Mouse (Mus musculus): Measurements from ENCODE around the gene Klc4. TPM values are rescaled to one million over a fixed set of nuclear protein-coding genes. Genes with fewer than 3 reads are reported as not detected.

The Klc4 gene
- polyA plus RNA-seq, 1 experiment from 2014 or later = 31.0 TPM

DNA sequence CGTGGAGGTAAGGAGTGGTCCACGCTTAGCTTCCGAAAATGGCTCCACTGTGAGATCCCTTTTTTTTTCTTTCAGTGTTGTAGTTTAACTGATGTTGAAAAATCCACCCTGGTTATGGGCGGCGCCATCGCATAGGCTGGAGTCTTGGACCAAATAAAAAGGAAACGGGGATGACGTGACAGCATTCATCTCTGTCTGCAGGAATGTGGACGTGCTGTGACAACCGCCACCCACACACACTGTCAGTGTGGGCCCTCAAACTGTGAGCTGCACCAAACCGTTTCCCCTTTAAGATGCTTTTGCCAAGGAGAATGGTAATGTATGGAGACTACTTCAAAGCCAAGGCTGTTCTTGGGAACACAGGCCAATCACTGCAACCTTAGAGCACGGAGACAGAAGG lies 39.8 kb downstream of the Klc4 start:
- Histone ChIP-seq H3K4me2 (replicated peaks; ENCODE audit: low read depth, low read length) (no peak overlapping the region), H3K4me1 (ENCODE audit: control insufficient read depth, insufficient read depth, low read length) (peaks cover 10% of the 10 kb centered on the region; the same call in 1 of the 2 replicates), H3K36me3 (ENCODE audit: control insufficient read depth, insufficient read depth, low read length) (no peaks in the 10 kb centered on the region; the same call in 1 of the 2 replicates), H3K4me3 (ENCODE audit: low read depth, low read length) (no peak overlapping the region), H3K27me3 (ENCODE audit: control insufficient read depth, insufficient read depth, low read length) (no peaks in the 10 kb centered on the region), H3K27ac (ENCODE audit: low read length) (no peak overlapping the region), H3K9me3 (ENCODE audit: control insufficient read depth, low read depth, low read length) (no peaks in the 10 kb centered on the region), H3K9ac (replicated peaks; ENCODE audit: low read depth, low read length) (no peak overlapping the region)
- no peak for ATAC-seq (ENCODE audit: insufficient number of reproducible peaks, insufficient read depth, low FRiP score, low read depth)
- WGBS = 77% methylated on average over 12 of the region's 12 CpGs

DNA sequence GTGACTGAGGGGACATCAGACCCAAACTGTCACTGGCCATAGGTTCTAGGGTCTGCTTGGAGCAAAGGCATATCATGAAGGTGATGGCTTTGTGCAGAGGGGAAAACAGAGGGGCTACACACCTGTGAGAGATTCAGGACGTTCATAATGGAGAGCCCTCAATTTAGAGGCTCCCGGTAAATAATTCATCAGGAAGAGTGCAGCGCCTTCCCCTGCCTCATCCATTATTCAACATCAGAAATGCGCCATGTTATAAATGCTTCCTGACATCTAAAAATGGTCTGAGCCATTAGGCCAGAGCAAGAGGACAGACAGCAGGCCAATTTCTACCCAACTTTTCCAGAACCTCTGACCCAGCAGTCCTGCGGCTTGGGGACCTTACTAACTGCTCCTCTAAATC lies 40.7 kb downstream of the Klc4 start:
- WGBS = 62% methylated on average over 5 of the region's 5 CpGs
- Histone ChIP-seq H3K4me1 (ENCODE audit: control insufficient read depth, insufficient read depth, low read length) (peaks cover 6% of the 10 kb centered on the region; the same call in 1 of the 2 replicates), H3K27ac (ENCODE audit: low read length) (0 out of 2 replicates have a peak overlapping the region, but pooled peaks have one; percentile 16), H3K9ac (replicated peaks; ENCODE audit: low read depth, low read length) (no peak overlapping the region), H3K4me3 (ENCODE audit: low read depth, low read length) (no peak overlapping the region), H3K9me3 (ENCODE audit: control insufficient read depth, low read depth, low read length) (no peaks in the 10 kb centered on the region), H3K36me3 (ENCODE audit: control insufficient read depth, insufficient read depth, low read length) (no peaks in the 10 kb centered on the region; the same call in 1 of the 2 replicates), H3K4me2 (replicated peaks; ENCODE audit: low read depth, low read length) (no peak overlapping the region), H3K27me3 (ENCODE audit: control insufficient read depth, insufficient read depth, low read length) (no peaks in the 10 kb centered on the region)
- ATAC-seq (ENCODE audit: insufficient number of reproducible peaks, insufficient read depth, low FRiP score, low read depth) = no peak

DNA sequence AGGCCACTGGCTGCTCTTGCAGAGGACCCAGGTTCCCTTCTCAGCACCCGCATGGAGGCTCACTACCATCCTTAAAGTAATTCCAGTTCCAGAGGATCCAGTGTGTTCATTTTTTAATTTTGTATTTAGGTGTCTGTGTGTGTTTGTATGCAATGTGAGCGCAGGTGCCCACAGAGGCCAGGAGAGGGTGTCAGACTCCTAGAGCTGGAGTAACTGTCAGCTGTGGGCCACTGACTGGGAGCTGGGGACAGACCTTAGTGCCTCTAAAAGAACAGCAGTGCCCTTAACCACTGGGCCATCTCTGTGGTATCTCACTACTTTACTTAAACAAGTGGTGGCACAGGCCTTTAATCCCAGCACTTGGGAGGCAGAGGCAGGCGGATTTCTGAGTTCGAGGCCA lies 42.6 kb downstream of the Klc4 start:
- Histone ChIP-seq H3K36me3 (ENCODE audit: control insufficient read depth, insufficient read depth, low read length) (no peaks in the 10 kb centered on the region; the same call in 1 of the 2 replicates), H3K27ac (ENCODE audit: low read length) (no peak overlapping the region), H3K4me2 (replicated peaks; ENCODE audit: low read depth, low read length) (no peak overlapping the region), H3K9ac (replicated peaks; ENCODE audit: low read depth, low read length) (no peak overlapping the region), H3K27me3 (ENCODE audit: control insufficient read depth, insufficient read depth, low read length) (no peaks in the 10 kb centered on the region), H3K4me1 (ENCODE audit: control insufficient read depth, insufficient read depth, low read length) (0 out of 2 replicates have a peak, but pooled peaks cover 3% of the 10 kb centered on the region), H3K9me3 (ENCODE audit: control insufficient read depth, low read depth, low read length) (no peaks in the 10 kb centered on the region), H3K4me3 (ENCODE audit: low read depth, low read length) (no peak overlapping the region)
- no peak for ATAC-seq (ENCODE audit: insufficient number of reproducible peaks, insufficient read depth, low FRiP score, low read depth)
- WGBS = 89% methylated on average over 4 of the region's 4 CpGs

DNA sequence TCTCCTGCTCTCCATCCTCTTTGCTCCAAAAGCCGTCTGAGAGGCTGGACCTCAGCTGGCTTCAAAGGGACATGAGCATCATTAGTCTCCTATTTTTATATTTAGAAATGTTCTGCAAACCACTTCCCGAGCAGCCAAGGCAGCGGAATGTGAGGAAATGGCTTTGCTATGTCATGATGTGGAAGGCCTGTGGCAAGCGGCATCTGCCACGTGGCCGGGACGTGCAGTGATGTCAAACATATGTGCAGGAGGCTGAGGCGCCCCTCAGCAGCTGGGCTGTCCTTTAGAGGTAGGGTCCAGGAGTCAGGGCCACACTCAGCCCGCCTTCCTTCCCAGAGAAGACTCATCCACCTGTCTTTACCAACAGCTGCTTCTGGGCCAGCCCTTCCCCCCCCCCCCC lies 43.6 kb downstream of the Klc4 start:
- ATAC-seq (ENCODE audit: insufficient number of reproducible peaks, insufficient read depth, low FRiP score, low read depth) = no peak
- no peaks in the 10 kb centered on the region; the same call in 1 of the 2 replicates for H3K36me3 ChIP-seq (ENCODE audit: control insufficient read depth, insufficient read depth, low read length)
- no peaks in the 10 kb centered on the region for H3K27me3 ChIP-seq (ENCODE audit: control insufficient read depth, insufficient read depth, low read length)
- no peaks in the 10 kb centered on the region for H3K9me3 ChIP-seq (ENCODE audit: control insufficient read depth, low read depth, low read length)
- no peak overlapping the region for H3K4me2 ChIP-seq (replicated peaks; ENCODE audit: low read depth, low read length)
- no peak overlapping the region for H3K9ac ChIP-seq (replicated peaks; ENCODE audit: low read depth, low read length)
- no peak overlapping the region for H3K4me3 ChIP-seq (ENCODE audit: low read depth, low read length)
- H3K27ac ChIP-seq (ENCODE audit: low read length) = 0 out of 2 replicates have a peak overlapping the region, but pooled peaks have one; percentile 21
- WGBS = 53% methylated on average over 9 of the region's 9 CpGs
- 0 out of 2 replicates have a peak, but pooled peaks cover 3% of the 10 kb centered on the region for H3K4me1 ChIP-seq (ENCODE audit: control insufficient read depth, insufficient read depth, low read length)

DNA sequence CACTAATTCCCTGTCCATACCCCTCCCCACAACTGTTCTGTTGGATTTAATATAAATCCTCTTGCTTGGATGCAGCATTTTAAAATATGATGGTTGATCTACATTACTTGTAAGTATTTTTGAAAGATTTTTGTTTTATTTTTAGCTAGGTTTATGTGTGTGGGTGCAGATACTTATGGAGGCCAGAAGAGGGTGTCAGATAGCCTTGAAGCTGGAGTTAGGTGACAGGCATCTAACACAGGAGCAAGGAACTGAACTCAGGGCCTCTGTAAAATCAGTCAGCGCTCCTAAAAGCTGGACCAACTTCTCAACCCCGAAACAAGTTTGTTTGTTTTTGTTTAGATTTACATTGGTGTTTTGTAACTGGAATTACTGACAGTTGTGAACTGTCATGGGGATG lies 45.3 kb downstream of the Klc4 start:
- Histone ChIP-seq H3K4me3 (ENCODE audit: low read depth, low read length) (no peak overlapping the region), H3K4me2 (replicated peaks; ENCODE audit: low read depth, low read length) (no peak overlapping the region), H3K9ac (replicated peaks; ENCODE audit: low read depth, low read length) (no peak overlapping the region), H3K4me1 (ENCODE audit: control insufficient read depth, insufficient read depth, low read length) (0 out of 2 replicates have a peak, but pooled peaks cover 3% of the 10 kb centered on the region), H3K9me3 (ENCODE audit: control insufficient read depth, low read depth, low read length) (no peaks in the 10 kb centered on the region), H3K27me3 (ENCODE audit: control insufficient read depth, insufficient read depth, low read length) (no peaks in the 10 kb centered on the region), H3K36me3 (ENCODE audit: control insufficient read depth, insufficient read depth, low read length) (no peaks in the 10 kb centered on the region; the same call in 1 of the 2 replicates), H3K27ac (ENCODE audit: low read length) (no peak overlapping the region)
- no peak for ATAC-seq (ENCODE audit: insufficient number of reproducible peaks, insufficient read depth, low FRiP score, low read depth)
- 92% methylated on average over 2 of the region's 2 CpGs for WGBS

DNA sequence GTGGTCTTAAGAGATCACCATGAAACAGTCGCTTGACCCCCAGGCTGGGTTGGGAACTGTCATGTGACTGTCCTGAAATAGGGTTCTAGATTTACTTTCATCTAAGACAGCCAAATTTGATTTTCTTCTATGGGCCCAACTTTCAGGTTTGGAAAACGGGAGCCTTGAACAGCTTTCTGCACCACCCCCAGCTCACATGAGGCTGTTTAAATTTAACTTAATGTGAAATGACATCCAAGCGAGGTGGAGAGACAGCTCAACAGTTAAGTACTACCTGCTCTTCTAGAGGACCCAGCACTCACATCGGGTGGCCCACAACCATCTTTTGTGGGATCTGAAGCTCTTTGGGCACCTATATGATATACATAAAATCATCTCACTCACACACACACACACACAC lies 46.9 kb downstream of the Klc4 start:
- Histone ChIP-seq H3K27me3 (ENCODE audit: control insufficient read depth, insufficient read depth, low read length) (no peaks in the 10 kb centered on the region), H3K9ac (replicated peaks; ENCODE audit: low read depth, low read length) (no peak overlapping the region), H3K4me2 (replicated peaks; ENCODE audit: low read depth, low read length) (no peak overlapping the region), H3K4me3 (ENCODE audit: low read depth, low read length) (no peak overlapping the region), H3K36me3 (ENCODE audit: control insufficient read depth, insufficient read depth, low read length) (no peaks in the 10 kb centered on the region; the same call in 1 of the 2 replicates), H3K27ac (ENCODE audit: low read length) (no peak overlapping the region), H3K9me3 (ENCODE audit: control insufficient read depth, low read depth, low read length) (no peaks in the 10 kb centered on the region), H3K4me1 (ENCODE audit: control insufficient read depth, insufficient read depth, low read length) (no peaks in the 10 kb centered on the region)
- 81% methylated on average over 4 of the region's 4 CpGs for WGBS
- ATAC-seq (ENCODE audit: insufficient number of reproducible peaks, insufficient read depth, low FRiP score, low read depth) = no peak

DNA sequence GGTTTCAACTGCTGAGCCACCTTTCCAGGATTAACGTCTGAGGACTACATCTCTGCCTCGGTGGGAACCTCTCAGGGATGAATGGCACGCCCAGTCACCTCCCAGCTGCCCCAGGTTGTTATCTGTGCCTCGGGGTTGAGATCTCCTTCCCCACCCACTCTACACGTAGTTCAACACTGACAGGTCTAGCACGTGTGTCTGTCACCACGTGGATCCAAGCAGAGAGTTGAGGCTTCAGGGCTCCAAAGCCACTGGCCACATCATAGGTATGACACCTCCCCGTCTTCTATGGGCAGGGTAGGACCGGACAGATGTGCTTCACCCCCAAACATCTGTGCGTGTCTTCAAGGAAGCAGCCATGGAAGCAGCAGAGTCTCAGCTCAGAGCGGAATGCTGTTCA lies 47.9 kb downstream of the Klc4 start:
- H3K9ac ChIP-seq (replicated peaks; ENCODE audit: low read depth, low read length) = no peak overlapping the region
- no peak for ATAC-seq (ENCODE audit: insufficient number of reproducible peaks, insufficient read depth, low FRiP score, low read depth)
- H3K36me3 ChIP-seq (ENCODE audit: control insufficient read depth, insufficient read depth, low read length) = no peaks in the 10 kb centered on the region; the same call in 1 of the 2 replicates
- no peak overlapping the region for H3K4me3 ChIP-seq (ENCODE audit: low read depth, low read length)
- no peak overlapping the region for H3K4me2 ChIP-seq (replicated peaks; ENCODE audit: low read depth, low read length)
- no peak overlapping the region for H3K27ac ChIP-seq (ENCODE audit: low read length)
- WGBS = 83% methylated on average over 11 of the region's 11 CpGs
- H3K4me1 ChIP-seq (ENCODE audit: control insufficient read depth, insufficient read depth, low read length) = 0 out of 2 replicates have a peak, but pooled peaks cover 8% of the 10 kb centered on the region
- H3K9me3 ChIP-seq (ENCODE audit: control insufficient read depth, low read depth, low read length) = no peaks in the 10 kb centered on the region
- H3K27me3 ChIP-seq (ENCODE audit: control insufficient read depth, insufficient read depth, low read length) = no peaks in the 10 kb centered on the region

DNA sequence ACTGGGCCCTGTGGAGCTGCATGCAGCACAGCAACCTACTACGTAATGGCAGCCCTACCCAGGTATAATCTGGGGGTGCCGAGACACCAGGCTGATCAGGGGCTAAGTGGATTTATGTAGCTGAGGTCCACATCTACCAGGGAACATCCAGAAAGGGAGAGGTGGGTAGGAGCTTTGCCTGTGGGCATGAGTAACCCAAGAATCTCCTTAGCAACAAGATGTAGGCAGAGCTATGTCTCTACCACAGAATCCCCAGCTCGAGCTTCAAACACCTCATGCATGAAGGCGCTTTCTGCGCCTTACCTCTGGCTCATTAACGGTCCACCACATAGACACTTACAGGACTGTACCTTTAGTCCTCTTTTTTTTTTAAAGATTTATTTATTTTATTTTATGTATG lies 50.5 kb downstream of the Klc4 start:
- no peaks in the 10 kb centered on the region for H3K27me3 ChIP-seq (ENCODE audit: control insufficient read depth, insufficient read depth, low read length)
- H3K9me3 ChIP-seq (ENCODE audit: control insufficient read depth, low read depth, low read length) = no peaks in the 10 kb centered on the region
- peaks cover 7% of the 10 kb centered on the region; the same call in 1 of the 2 replicates for H3K36me3 ChIP-seq (ENCODE audit: control insufficient read depth, insufficient read depth, low read length)
- 79% methylated on average over 6 of the region's 6 CpGs for WGBS
- H3K27ac ChIP-seq (ENCODE audit: low read length) = peak overlapping the region; percentile 66; the same call in 1 of the 2 replicates
- H3K4me2 ChIP-seq (replicated peaks; ENCODE audit: low read depth, low read length) = no peak overlapping the region
- H3K9ac ChIP-seq (replicated peaks; ENCODE audit: low read depth, low read length) = no peak overlapping the region
- ATAC-seq (ENCODE audit: insufficient number of reproducible peaks, insufficient read depth, low FRiP score, low read depth) = no peak
- 0 out of 2 replicates have a peak, but pooled peaks cover 8% of the 10 kb centered on the region for H3K4me1 ChIP-seq (ENCODE audit: control insufficient read depth, insufficient read depth, low read length)
- no peak overlapping the region for H3K4me3 ChIP-seq (ENCODE audit: low read depth, low read length)

DNA sequence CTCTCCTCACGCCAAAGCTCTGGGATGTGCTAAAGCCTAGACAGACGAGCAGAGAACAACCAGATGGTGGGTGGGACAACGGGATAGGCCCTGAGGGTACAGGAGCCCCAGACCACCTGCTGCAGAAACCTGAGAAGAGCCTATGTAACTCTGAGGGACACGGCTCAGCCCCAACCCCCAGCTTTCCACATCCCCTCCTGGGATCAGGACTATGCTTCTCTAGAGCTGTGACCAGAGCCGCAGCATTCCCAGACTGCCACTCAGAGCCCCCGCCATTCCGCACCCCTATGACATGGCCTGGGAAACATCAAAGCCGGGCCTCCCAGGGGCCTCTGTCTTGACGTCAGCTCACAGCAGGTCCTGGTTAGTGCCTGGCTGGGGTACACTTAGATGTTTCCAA lies 51.2 kb downstream of the Klc4 start:
- Histone ChIP-seq H3K27me3 (ENCODE audit: control insufficient read depth, insufficient read depth, low read length) (no peaks in the 10 kb centered on the region), H3K9ac (replicated peaks; ENCODE audit: low read depth, low read length) (no peak overlapping the region), H3K36me3 (ENCODE audit: control insufficient read depth, insufficient read depth, low read length) (peaks cover 14% of the 10 kb centered on the region), H3K27ac (ENCODE audit: low read length) (peak overlapping the region; percentile 66; the same call in 1 of the 2 replicates), H3K4me1 (ENCODE audit: control insufficient read depth, insufficient read depth, low read length) (0 out of 2 replicates have a peak, but pooled peaks cover 8% of the 10 kb centered on the region), H3K4me2 (replicated peaks; ENCODE audit: low read depth, low read length) (no peak overlapping the region), H3K9me3 (ENCODE audit: control insufficient read depth, low read depth, low read length) (no peaks in the 10 kb centered on the region), H3K4me3 (ENCODE audit: low read depth, low read length) (no peak overlapping the region)
- 27% methylated on average over 9 of the region's 9 CpGs for WGBS
- peak; percentile 43; the same call in 1 of the 2 replicates for ATAC-seq (ENCODE audit: insufficient number of reproducible peaks, insufficient read depth, low FRiP score, low read depth)
